Mouse (Mus musculus) midbrain, embryonic 14.5 days (tissue): ENCODE measurements at regions not wholly inside any gene's neighbourhood (a gene's known extent, or its start where the extent isn't known, plus 50 kb on each side); places are given as distances from the start of the nearest gene placed in this dataset.

Experiments used
- ATAC-seq: fragments of 200-750 bp; cut with Nextera tagmentation; 2 replicates; pipeline ENCODE4 v1.8.0; 2017; ENCODE audit warnings: moderate number of reproducible peaks, moderate library complexity; ENCODE audit not compliant: low FRiP score, low TSS enrichment
- DNase-seq: peaks from one replicate; pipeline ENCODE4 v3.0.0-alpha.2; 2015
- H3K27ac ChIP-seq: fragments of 300-500 bp; sonication (generic); replicated peaks from 2 replicates; pipeline ENCODE4 v1.5.1; 2014; ENCODE audit warnings: mild to moderate bottlenecking, low read depth, low read length, moderate library complexity
- H3K27me3 ChIP-seq: fragments of 300-500 bp; sonication (generic); 2 replicates; pipeline ENCODE4 v1.6.1; 2014; ENCODE audit warnings: low read length, control low read depth, mixed read lengths; ENCODE audit not compliant: control insufficient read depth, insufficient read depth
- H3K36me3 ChIP-seq: fragments of 300-500 bp; sonication (generic); 2 replicates; pipeline ENCODE4 v1.6.1; 2014; ENCODE audit warnings: low read length, control low read depth; ENCODE audit not compliant: control insufficient read depth, insufficient read depth
- H3K4me1 ChIP-seq: fragments of 300-500 bp; sonication (generic); 2 replicates; pipeline ENCODE4 v1.6.1; 2014; ENCODE audit warnings: mild to moderate bottlenecking, antibody characterized with exemption, low read length, control low read depth; ENCODE audit not compliant: control insufficient read depth, insufficient read depth
- H3K4me2 ChIP-seq: fragments of 300-500 bp; sonication (generic); 2 replicates; pipeline ENCODE4 v1.6.1; 2014; ENCODE audit warnings: mild to moderate bottlenecking, low read length, moderate library complexity
- H3K4me3 ChIP-seq: fragments of 300-500 bp; sonication (generic); replicated peaks from 2 replicates; pipeline ENCODE4 v1.5.1; 2014; ENCODE audit warnings: low read depth, low read length
- H3K9ac ChIP-seq: fragments of 300-500 bp; sonication (generic); replicated peaks from 2 replicates; pipeline ENCODE4 v1.6.1; 2014; ENCODE audit warnings: mild to moderate bottlenecking, low read length, moderate library complexity
- H3K9me3 ChIP-seq: fragments of 300-500 bp; sonication (generic); 2 replicates; pipeline ENCODE4 v1.6.1; 2016; ENCODE audit warnings: low read length, control low read depth, mixed read lengths; ENCODE audit not compliant: control insufficient read depth
- WGBS: fragments of 180-500 bp; shearing (Covaris S2); extraction: QIAGEN DNeasy Blood & Tissue Kit; methylation state at CpG from one replicate; pipeline ENCODE4 v1.1.7; 2014; 5-methylcytosine and 5-hydroxymethylcytosine counted together

- Histone ChIP-seq H3K9me3 (no peaks in the 10 kb centered on the region), H3K27ac (no peak overlapping the region), H3K4me1 (no peaks in the 10 kb centered on the region), H3K9ac (no peak overlapping the region), H3K27me3 (no peaks in the 10 kb centered on the region), H3K36me3 (no peaks in the 10 kb centered on the region), H3K4me3 (no peak overlapping the region), H3K4me2 (no peak overlapping the region)
- ATAC-seq: no peak
- DNase-seq: peak; percentile 2
- WGBS: 83% methylated on average over 13 of the region's 13 CpGs
These were observed 517.6 kb downstream of the Kcnj2 start for GRCm38 (mm10) chr11:111583606-111584005.

DNA sequence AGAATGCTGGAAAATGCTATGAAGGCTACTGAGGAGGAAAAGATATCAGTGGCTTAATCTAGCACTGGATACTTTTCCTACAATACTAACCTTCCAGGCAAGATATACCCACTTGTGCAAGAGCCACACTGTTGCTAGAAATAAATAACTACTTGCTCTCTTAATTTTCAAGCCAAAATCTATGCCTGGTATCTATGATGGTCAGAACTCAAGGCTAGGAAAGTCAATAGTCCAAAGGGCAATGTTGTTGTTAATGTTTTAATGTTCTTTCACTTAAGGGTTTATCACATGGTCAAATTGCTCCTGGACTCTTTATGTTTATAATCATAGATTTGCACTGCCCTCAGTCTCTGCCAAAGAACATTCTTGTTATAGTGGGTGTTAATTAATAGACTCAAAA, 533.5 kb downstream of the Kcnj2 start:
- Histone ChIP-seq H3K4me3 (no peak overlapping the region), H3K9me3 (no peaks in the 10 kb centered on the region), H3K4me1 (no peaks in the 10 kb centered on the region), H3K27me3 (no peaks in the 10 kb centered on the region), H3K27ac (no peak overlapping the region), H3K4me2 (no peak overlapping the region), H3K36me3 (no peaks in the 10 kb centered on the region), H3K9ac (no peak overlapping the region)
- no peak for ATAC-seq
- no peak for DNase-seq

DNA sequence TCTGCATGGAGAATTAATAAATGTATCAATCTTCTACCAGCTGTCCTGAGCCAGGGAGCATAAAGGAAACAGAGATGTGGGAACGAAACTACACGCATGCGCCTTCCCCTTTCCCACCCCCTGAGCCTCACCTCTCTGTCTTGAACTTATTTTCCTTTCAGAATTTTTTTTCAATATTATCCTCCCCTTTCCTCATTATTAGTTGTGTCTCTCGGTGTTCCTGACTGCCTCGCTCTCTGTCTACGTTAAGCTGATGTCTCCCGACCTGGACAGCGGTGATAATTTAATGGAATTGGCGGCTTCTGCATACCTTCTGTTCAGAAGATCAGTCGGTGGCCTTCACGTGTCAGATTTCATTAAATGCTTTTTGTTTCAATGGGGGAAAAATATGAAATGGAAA, 539.2 kb downstream of the Kcnj2 start:
- no peaks in the 10 kb centered on the region for H3K36me3 ChIP-seq
- H3K4me2 ChIP-seq: no peak overlapping the region
- no peak for ATAC-seq
- H3K4me1 ChIP-seq: no peaks in the 10 kb centered on the region
- no peak overlapping the region for H3K27ac ChIP-seq
- no peak overlapping the region for H3K9ac ChIP-seq
- H3K27me3 ChIP-seq: no peaks in the 10 kb centered on the region
- H3K9me3 ChIP-seq: no peaks in the 10 kb centered on the region
- 75% methylated on average over 11 of the region's 11 CpGs for WGBS
- H3K4me3 ChIP-seq: no peak overlapping the region
- no peak for DNase-seq

- Histone ChIP-seq H3K36me3 (no peaks in the 10 kb centered on the region), H3K4me3 (no peak overlapping the region), H3K27ac (no peak overlapping the region), H3K9me3 (no peaks in the 10 kb centered on the region), H3K27me3 (no peaks in the 10 kb centered on the region), H3K4me2 (no peak overlapping the region), H3K4me1 (no peaks in the 10 kb centered on the region), H3K9ac (no peak overlapping the region)
- peak; percentile 15 for DNase-seq
- no peak for ATAC-seq
- 76% methylated on average over 5 of the region's 5 CpGs for WGBS
These were observed 544.6 kb downstream of the Kcnj2 start for GRCm38 (mm10) chr11:111610522-111611015.

- H3K4me1 ChIP-seq: no peaks in the 10 kb centered on the region
- no peak for ATAC-seq
- H3K27ac ChIP-seq: no peak overlapping the region
- DNase-seq: no peak
- H3K4me2 ChIP-seq: no peak overlapping the region
- no peaks in the 10 kb centered on the region for H3K36me3 ChIP-seq
- 94% methylated on average over 7 of the region's 7 CpGs for WGBS
- no peaks in the 10 kb centered on the region for H3K9me3 ChIP-seq
- no peak overlapping the region for H3K4me3 ChIP-seq
- no peaks in the 10 kb centered on the region for H3K27me3 ChIP-seq
- no peak overlapping the region for H3K9ac ChIP-seq
These were observed 577.6 kb downstream of the Kcnj2 start for GRCm38 (mm10) chr11:111643603-111644002.

- Histone ChIP-seq H3K4me2 (no peak overlapping the region), H3K27me3 (no peaks in the 10 kb centered on the region), H3K9ac (no peak overlapping the region), H3K4me3 (no peak overlapping the region), H3K36me3 (no peaks in the 10 kb centered on the region), H3K4me1 (no peaks in the 10 kb centered on the region), H3K9me3 (no peaks in the 10 kb centered on the region), H3K27ac (no peak overlapping the region)
- WGBS: 52% methylated on average over 3 of the region's 3 CpGs
- DNase-seq (peak; percentile 83), ATAC-seq (no peak)
These were observed 586.9 kb downstream of the Kcnj2 start for GRCm38 (mm10) chr11:111652882-111653281.

DNA sequence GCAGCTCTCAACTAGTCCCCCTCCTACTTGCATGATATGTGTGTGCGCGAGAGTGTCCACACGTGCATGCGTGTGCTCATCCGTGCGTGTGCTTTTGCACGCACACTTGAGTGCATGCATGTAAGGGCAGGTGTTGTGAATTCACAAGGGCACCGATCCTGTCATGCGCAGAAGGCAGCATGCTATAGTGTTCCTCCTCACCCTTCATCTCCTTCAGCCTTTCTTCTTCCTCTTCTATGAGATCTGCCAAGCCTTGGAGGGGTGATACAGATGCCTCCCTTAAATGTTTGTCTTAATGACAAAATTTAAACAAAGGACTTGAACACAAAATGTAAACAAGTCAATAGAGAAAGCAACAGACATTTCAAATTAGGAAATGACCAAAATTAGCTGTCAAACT, 591.8 kb downstream of the Kcnj2 start:
- H3K9ac ChIP-seq: no peak overlapping the region
- 0 out of 2 replicates have a peak, but pooled peaks cover 4% of the 10 kb centered on the region for H3K4me1 ChIP-seq
- DNase-seq (no peak), ATAC-seq (no peak)
- H3K4me2 ChIP-seq: no peak overlapping the region
- no peaks in the 10 kb centered on the region for H3K27me3 ChIP-seq
- H3K9me3 ChIP-seq: no peaks in the 10 kb centered on the region
- no peak overlapping the region for H3K4me3 ChIP-seq
- H3K36me3 ChIP-seq: no peaks in the 10 kb centered on the region
- 95% methylated on average over 9 of the region's 9 CpGs for WGBS
- no peak overlapping the region for H3K27ac ChIP-seq

DNA sequence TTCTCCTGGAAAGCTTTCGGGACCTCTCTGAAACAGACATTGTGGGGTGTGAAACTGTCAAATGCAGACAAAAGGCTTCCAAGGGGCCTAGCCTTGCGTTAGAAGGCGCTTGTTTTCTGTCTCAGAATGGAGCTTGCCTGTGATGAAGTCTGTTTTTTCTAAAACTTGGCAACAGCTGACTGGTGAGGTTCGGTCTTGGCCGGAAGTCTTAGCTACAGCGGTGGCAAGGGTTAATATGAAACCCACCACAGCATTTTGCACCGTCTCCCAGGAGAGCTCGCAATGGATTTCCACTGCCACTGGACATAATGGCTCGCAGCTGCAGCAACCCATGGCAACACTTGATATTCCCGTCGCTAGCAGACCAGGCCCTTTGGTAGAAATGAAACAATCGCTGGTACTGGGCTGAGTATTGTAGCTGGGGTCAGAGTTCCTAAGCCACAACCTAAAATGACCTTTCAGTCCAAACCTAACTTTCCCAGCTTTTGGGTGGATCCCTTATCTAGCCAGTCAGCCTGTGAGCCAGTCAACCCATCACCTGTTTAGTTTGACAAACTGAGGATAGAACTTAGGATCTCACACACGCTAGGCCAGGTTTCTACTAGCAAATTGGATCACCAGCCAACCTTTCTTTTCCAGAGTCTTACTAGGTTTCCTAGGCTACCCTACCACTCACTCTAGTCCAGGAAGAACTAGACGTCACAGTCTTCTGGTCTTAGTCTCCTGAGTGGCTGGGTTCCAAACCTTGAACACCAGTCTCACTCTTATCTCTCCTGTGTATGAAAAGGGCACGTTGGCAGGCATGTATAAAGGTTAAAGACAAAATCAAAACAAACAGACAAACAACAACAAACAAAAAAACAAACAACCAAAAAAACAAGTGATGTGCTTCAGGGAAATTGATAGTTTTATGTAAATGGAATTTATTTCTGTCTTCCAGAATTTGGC, 592.7 kb downstream of the Kcnj2 start:
- ATAC-seq (no peak), DNase-seq (peak; percentile 64)
- 0 out of 2 replicates have a peak, but pooled peaks cover 4% of the 10 kb centered on the region for H3K4me1 ChIP-seq
- 19% methylated on average over 15 of the region's 15 CpGs for WGBS
- H3K9me3 ChIP-seq: no peaks in the 10 kb centered on the region
- no peaks in the 10 kb centered on the region for H3K36me3 ChIP-seq
- H3K9ac ChIP-seq: no peak overlapping the region
- H3K4me3 ChIP-seq: no peak overlapping the region
- no peak overlapping the region; the same call in 1 of the 2 replicates for H3K4me2 ChIP-seq
- H3K27me3 ChIP-seq: no peaks in the 10 kb centered on the region
- H3K27ac ChIP-seq: peak overlapping the region; percentile 20; the same call in 1 of the 2 replicates

GRCm38 (mm10) chr11:111663269-111663668, 597.3 kb downstream of the Kcnj2 start:
- ATAC-seq: no peak

More at GRCm38 (mm10) chr11:111663269-111663668, 597.3 kb downstream of the Kcnj2 start:
- Histone ChIP-seq H3K9me3 (no peaks in the 10 kb centered on the region), H3K27me3 (no peaks in the 10 kb centered on the region), H3K27ac (no peak overlapping the region), H3K9ac (no peak overlapping the region), H3K4me2 (no peak overlapping the region), H3K36me3 (no peaks in the 10 kb centered on the region), H3K4me1 (0 out of 2 replicates have a peak, but pooled peaks cover 4% of the 10 kb centered on the region), H3K4me3 (no peak overlapping the region)
- no peak for DNase-seq
- WGBS: 71% methylated on average over 3 of the region's 3 CpGs
